Mouse (Mus musculus) MEL (cell line): ENCODE measurements at regions not wholly inside any gene's neighbourhood (a gene's known extent, or its start where the extent isn't known, plus 50 kb on each side); places are given as distances from the start of the nearest gene placed in this dataset.

Experiments used
- DNase-seq: peaks from one replicate; pipeline ENCODE4 v3.0.0; 2011; ENCODE audit warnings: low read depth, low spot score
- H3K27ac ChIP-seq: 2 replicates; pipeline ENCODE4 v1.5.1; 2012; ENCODE audit warnings: low read depth, mild to moderate bottlenecking, control low read depth, low read length, moderate library complexity; ENCODE audit not compliant: control insufficient read depth
- H3K27me3 ChIP-seq, 2 experiments: fragments of 150-350 bp in 1 of 2; sonication (generic) in 1 of 2; 2 replicates each; pipeline ENCODE4 v1.6.1; 2012; ENCODE audit warnings: low read length in 2 of 2, mild to moderate bottlenecking in 2 of 2, improper control_type of control experiment in 1 of 2, moderate library complexity in 1 of 2; ENCODE audit not compliant: insufficient read depth in 2 of 2, control insufficient read depth in 1 of 2
- H3K36me3 ChIP-seq, 2 experiments: 2 replicates each; pipeline ENCODE4 v1.6.1; 2012 to 2014; ENCODE audit warnings: low read length in 2 of 2, improper control_type of control experiment in 1 of 2, inconsistent platforms in 1 of 2, mild to moderate bottlenecking in 1 of 2; ENCODE audit not compliant: insufficient read depth in 2 of 2, control insufficient read depth in 1 of 2
- H3K4me1 ChIP-seq, 2 experiments: fragments of 150-350 bp in 1 of 2; sonication (generic) in 1 of 2; 2 replicates each; pipeline ENCODE4 v1.6.1; 2012; ENCODE audit warnings: low read length in 2 of 2, improper control_type of control experiment in 1 of 2, mild to moderate bottlenecking in 1 of 2; ENCODE audit not compliant: insufficient read depth in 2 of 2, control insufficient read depth in 1 of 2
- H3K4me3 ChIP-seq, 2 experiments: fragments of 150-350 bp in 1 of 2; sonication (generic) in 1 of 2; 2 replicates each; pipeline ENCODE4 v1.5.1; 2012; ENCODE audit warnings: low read depth in 2 of 2, low read length in 2 of 2, mild to moderate bottlenecking in 2 of 2, moderate library complexity in 2 of 2, control low read depth in 1 of 2, improper control_type of control experiment in 1 of 2; ENCODE audit not compliant: control insufficient read depth in 1 of 2, insufficient read depth in 1 of 2
- H3K79me2 ChIP-seq: 2 replicates; pipeline ENCODE4 v1.6.1; 2012; ENCODE audit warnings: mild to moderate bottlenecking, low read length, moderate library complexity; ENCODE audit not compliant: control insufficient read depth, poor library complexity, insufficient read depth
- H3K9ac ChIP-seq: 2 replicates; pipeline ENCODE4 v1.6.1; 2012; ENCODE audit warnings: low read depth, mild to moderate bottlenecking, control low read depth, low read length, moderate library complexity; ENCODE audit not compliant: control insufficient read depth, poor library complexity, severe bottlenecking
- H3K9me3 ChIP-seq: fragments of 150-350 bp; sonication (generic); replicated peaks from 2 replicates; pipeline ENCODE4 v1.6.1; 2012; ENCODE audit warnings: mild to moderate bottlenecking, low read length, improper control_type of control experiment, moderate library complexity; ENCODE audit not compliant: insufficient read depth
- CTCF ChIP-seq, 3 experiments: IDR thresholded peaks in 2 of 3; conservative IDR thresholded peaks in 1 of 3; 2 replicates each; pipeline ENCODE4 v1.5.1; 2011 to 2012; ENCODE audit warnings: low read length in 3 of 3, low read depth in 2 of 3, mild to moderate bottlenecking in 2 of 3, improper control_type of control experiment in 1 of 3, inconsistent platforms in 1 of 3, mixed read lengths in 1 of 3, moderate library complexity in 1 of 3; ENCODE audit not compliant: control insufficient read depth in 1 of 3, insufficient read depth in 1 of 3, poor library complexity in 1 of 3, severe bottlenecking in 1 of 3
- ELF1 ChIP-seq: IDR thresholded peaks from 2 replicates; pipeline ENCODE4 v1.6.1; 2014; ENCODE audit warnings: low read depth, mild to moderate bottlenecking, inconsistent platforms, low read length, improper control_type of control experiment, moderate library complexity
- ETS1 ChIP-seq: IDR thresholded peaks from 2 replicates; pipeline ENCODE4 v1.6.1; 2012; ENCODE audit warnings: low read depth, mild to moderate bottlenecking, inconsistent platforms, low read length, improper control_type of control experiment, moderate library complexity
- GATA1 ChIP-seq: IDR thresholded peaks from 2 replicates; pipeline ENCODE4 v1.6.1; 2011; ENCODE audit warnings: low read depth, low read length, improper control_type of control experiment
- HCFC1 ChIP-seq: IDR thresholded peaks from 2 replicates; pipeline ENCODE4 v1.6.1; 2012; ENCODE audit warnings: low read depth, mild to moderate bottlenecking, inconsistent platforms, low read length, improper control_type of control experiment, moderate library complexity
- JUND ChIP-seq: IDR thresholded peaks from 2 replicates; pipeline ENCODE4 v1.6.1; 2011; ENCODE audit warnings: low read depth, mild to moderate bottlenecking, improper control_type of control experiment, low read length
- MAFK ChIP-seq: IDR thresholded peaks from 2 replicates; pipeline ENCODE4 v1.6.1; 2011; ENCODE audit warnings: low read depth, mild to moderate bottlenecking, low read length, improper control_type of control experiment, borderline replicate concordance
- MEF2A ChIP-seq: IDR thresholded peaks from 2 replicates; pipeline ENCODE4 v1.6.1; 2014; ENCODE audit warnings: low read depth, mild to moderate bottlenecking, inconsistent platforms, low read length, improper control_type of control experiment; ENCODE audit not compliant: poor library complexity, insufficient replicate concordance, severe bottlenecking; ENCODE audit errors: extremely low read depth
- MYB ChIP-seq: IDR thresholded peaks from 2 replicates; pipeline ENCODE4 v1.6.1; 2011; ENCODE audit warnings: mild to moderate bottlenecking, low read depth, low read length, improper control_type of control experiment
- NRF1 ChIP-seq: IDR thresholded peaks from 2 replicates; pipeline ENCODE4 v1.6.1; 2014; ENCODE audit warnings: low read depth, mild to moderate bottlenecking, inconsistent platforms, low read length, improper control_type of control experiment, moderate library complexity; ENCODE audit not compliant: poor library complexity, insufficient read depth, severe bottlenecking
- POLR2A ChIP-seq, 2 experiments: IDR thresholded peaks; 2 replicates each; pipeline ENCODE4 v1.6.1; 2011 to 2012; ENCODE audit warnings: low read length in 2 of 2, mild to moderate bottlenecking in 2 of 2, control low read depth in 1 of 2, improper control_type of control experiment in 1 of 2, low read depth in 1 of 2, moderate library complexity in 1 of 2; ENCODE audit not compliant: control insufficient read depth in 1 of 2, insufficient read depth in 1 of 2, poor library complexity in 1 of 2
- RAD21 ChIP-seq: IDR thresholded peaks from 2 replicates; pipeline ENCODE4 v1.6.1; 2011; ENCODE audit warnings: mild to moderate bottlenecking, low read depth, low read length, improper control_type of control experiment
- SMC3 ChIP-seq: IDR thresholded peaks from 2 replicates; pipeline ENCODE4 v1.6.1; 2011; ENCODE audit warnings: low read depth, low read length, improper control_type of control experiment
- TCF12 ChIP-seq: IDR thresholded peaks from 2 replicates; pipeline ENCODE4 v1.6.1; 2014; ENCODE audit warnings: low read depth, mild to moderate bottlenecking, inconsistent platforms, low read length, improper control_type of control experiment, moderate library complexity
- USF1 ChIP-seq: IDR thresholded peaks from 2 replicates; pipeline ENCODE4 v1.6.1; 2014; ENCODE audit warnings: low read depth, mild to moderate bottlenecking, inconsistent platforms, low read length, improper control_type of control experiment, moderate library complexity
- ZKSCAN1 ChIP-seq: IDR thresholded peaks from 2 replicates; pipeline ENCODE4 v1.6.1; 2012; ENCODE audit warnings: low read depth, mild to moderate bottlenecking, inconsistent platforms, low read length, improper control_type of control experiment, moderate library complexity
- ZMIZ1 ChIP-seq: IDR thresholded peaks from 2 replicates; pipeline ENCODE4 v1.6.1; 2012; ENCODE audit warnings: low read depth, mild to moderate bottlenecking, inconsistent platforms, low read length, improper control_type of control experiment, moderate library complexity
- ZNF384 ChIP-seq: IDR thresholded peaks from 2 replicates; pipeline ENCODE4 v1.6.1; 2012; ENCODE audit warnings: low read depth, mild to moderate bottlenecking, inconsistent platforms, low read length, improper control_type of control experiment

DNA sequence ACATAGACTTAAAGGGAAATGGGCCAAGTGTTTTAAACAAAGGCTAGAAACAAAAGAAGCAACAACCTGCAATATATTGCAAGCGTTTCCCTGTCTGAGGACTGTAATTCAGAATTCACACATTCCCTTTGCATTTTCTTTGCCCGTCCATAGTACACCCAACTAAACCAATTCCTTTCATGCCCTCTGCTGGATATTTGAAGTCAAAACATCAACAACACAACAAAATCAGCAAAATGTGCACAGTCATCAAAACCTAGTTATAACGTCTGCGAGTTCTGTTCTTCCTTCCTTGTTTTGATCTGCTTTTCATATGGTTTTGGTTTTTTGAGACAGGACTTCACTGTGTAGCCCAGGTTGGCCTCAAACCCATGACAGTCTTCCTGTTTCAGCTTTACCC lies 67.7 kb upstream of the Daam1 start:
- TF ChIP-seq ZMIZ1 (no peak), RAD21 (peak; percentile 13), ELF1 (no peak), SMC3 (peak; percentile 24; the same call in 1 of the 2 replicates), MAFK (peak; percentile 76; the same call in 1 of the 2 replicates), CTCF (IDR thresholded peaks at IDR 0.05 in 2 of 3, conservative IDR thresholded peaks at IDR 0.05 in 1 of 3; ENCODE audit: control insufficient read depth in 1 of 3, insufficient read depth in 1 of 3, low read depth in 2 of 3, low read length in 3 of 3, poor library complexity in 1 of 3, severe bottlenecking in 1 of 3) (peak in 1 of 3 experiments; percentile 22; a peak in 1 of 6 replicates)
- TF ChIP-seq, all 39 proteins: peak for 4
- H3K4me1 ChIP-seq, result no peaks in the 10 kb centered on the region
- H3K27me3 ChIP-seq, result no peaks in the 10 kb centered on the region
- peak; percentile 4 for DNase-seq
- no peak overlapping the region for H3K27ac ChIP-seq
- no peaks in the 10 kb centered on the region for H3K36me3 ChIP-seq
- H3K4me3 ChIP-seq, result no peak overlapping the region
- H3K9me3 ChIP-seq, result no peaks in the 10 kb centered on the region
- H3K79me2 ChIP-seq, result no peaks in the 10 kb centered on the region
- no peak overlapping the region for H3K9ac ChIP-seq

DNA sequence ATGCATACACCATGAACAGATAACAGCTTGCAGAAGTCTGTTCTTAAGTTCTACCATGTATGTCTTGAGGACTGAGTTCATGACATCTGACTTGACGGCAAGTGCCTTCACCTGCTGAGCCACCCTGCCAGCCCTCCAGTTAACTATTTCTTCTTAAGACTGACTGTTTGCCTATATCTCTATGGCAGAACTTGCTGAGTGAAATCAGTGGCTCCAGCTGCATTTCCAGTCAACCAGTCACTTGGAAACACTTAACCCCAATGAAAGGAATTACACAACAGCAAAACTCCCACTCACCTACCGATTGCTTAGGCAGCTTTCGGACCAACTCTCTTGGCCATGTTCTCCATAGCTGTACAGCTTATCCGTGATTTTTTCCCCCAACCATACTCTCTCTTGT lies 64.8 kb upstream of the Daam1 start:
- Histone ChIP-seq H3K79me2 (no peaks in the 10 kb centered on the region), H3K9ac (no peak overlapping the region), H3K27ac (no peak overlapping the region), H3K4me1 (no peaks in the 10 kb centered on the region), H3K9me3 (no peaks in the 10 kb centered on the region), H3K27me3 (no peaks in the 10 kb centered on the region), H3K4me3 (no peak overlapping the region), H3K36me3 (no peaks in the 10 kb centered on the region)
- no peak for TF ChIP-seq MYB
- TF ChIP-seq ZKSCAN1, result no peak
- TF ChIP-seq TCF12, result no peak
- TF ChIP-seq ZNF384, result no peak
- no peak for TF ChIP-seq ELF1
- TF ChIP-seq USF1, result no peak
- no peak for TF ChIP-seq HCFC1
- no peak for TF ChIP-seq NRF1
- TF ChIP-seq MEF2A, result no peak
- no peak for TF ChIP-seq JUND
- no peak for TF ChIP-seq GATA1
- no peak for TF ChIP-seq ETS1
- TF ChIP-seq POLR2A (IDR thresholded peaks at IDR 0.05; ENCODE audit: control insufficient read depth in 1 of 2, insufficient read depth in 1 of 2, low read depth in 1 of 2, low read length in 2 of 2, poor library complexity in 1 of 2), result no peak
- DNase-seq, result no peak
